Mouse (Mus musculus) erythroblast, embryonic 14.5 days (primary cell): Measurements from ENCODE around the gene Xirp1.

Experiments used
- GATA1 ChIP-seq: IDR thresholded peaks from 2 replicates; pipeline ENCODE4 v1.6.1; 2012; ENCODE audit warnings: low read length, inconsistent platforms, mixed read lengths
- TAL1 ChIP-seq: IDR thresholded peaks from 3 replicates; pipeline ENCODE4 v1.6.1; 2012; ENCODE audit warnings: low read length, inconsistent platforms, mixed read lengths

- TF ChIP-seq GATA1 = no peak
- no peak for TF ChIP-seq TAL1
These were observed 44.6 kb upstream of the Xirp1 start for GRCm38 (mm10) chr9:120068047-120068446.
